18 mouse cellular contexts compared by ENCODE assay signal in the genomic region with DNA sequence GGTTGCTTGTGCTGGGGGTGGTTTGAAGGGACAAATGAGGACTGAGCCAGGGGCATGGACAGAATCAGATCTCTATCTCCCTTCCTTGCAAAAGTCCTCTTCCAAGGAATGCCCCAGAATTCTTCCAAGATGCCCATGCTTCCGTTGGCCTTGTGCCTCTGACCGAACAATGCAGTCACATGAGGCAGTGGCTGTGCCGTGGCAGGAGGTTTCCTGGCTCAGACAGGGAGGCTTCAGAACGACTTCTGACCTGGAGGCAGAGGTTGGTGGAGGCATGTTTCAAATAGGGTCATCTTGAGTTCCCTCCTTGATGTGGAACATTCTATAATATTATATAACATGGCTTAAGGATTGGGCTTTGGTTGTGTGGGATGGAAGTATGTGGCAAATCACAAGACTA.
"Had no signal": no experiment of that assay in that cellular context is flagged by ENCODE, and none has a peak within 500 bp of the region (broad histone marks: within the 10 kb centered on the region; RNA-seq: fewer than 3 reads in every experiment).

No protein-coding gene starts in this region.

- H3K9me3 ChIP-seq: midbrain, embryonic 13.5 days; neural tube, embryonic 13.5 days; neural tube, embryonic 15.5 days had no signal

- H3K4me2 ChIP-seq: lung, embryonic 14.5 days; midbrain, embryonic 13.5 days; neural tube, embryonic 13.5 days; neural tube, embryonic 15.5 days had no signal

- H3K27ac ChIP-seq: midbrain, embryonic 10.5 days; midbrain, embryonic 13.5 days; neural tube, embryonic 13.5 days; neural tube, embryonic 15.5 days had no signal

- H3K27me3 ChIP-seq: neural tube, embryonic 13.5 days had no signal

- ATAC-seq: midbrain, embryonic 13.5 days; midbrain, embryonic 16.5 days had no signal

- H3K36me3 ChIP-seq: midbrain, embryonic 10.5 days; midbrain, embryonic 13.5 days; neural tube, embryonic 13.5 days; neural tube, embryonic 15.5 days had no signal

- H3K9ac ChIP-seq: lung, embryonic 14.5 days; midbrain, embryonic 13.5 days; neural tube, embryonic 13.5 days; neural tube, embryonic 15.5 days had no signal

- H3K4me3 ChIP-seq: midbrain, embryonic 10.5 days; midbrain, embryonic 13.5 days; myocyte; neural tube, embryonic 13.5 days; neural tube, embryonic 15.5 days had no signal

- H3K4me1 ChIP-seq: neural tube, embryonic 15.5 days had no signal

- DNase-seq: lung, adult 18-20 months; lung, embryonic 14.5 days; lung, postnatal 14 days; lung, postnatal 4 days; retina, postnatal 1 day; right cerebral cortex, adult 18-20 months; right cerebral cortex, postnatal 25 days; right cerebral cortex, postnatal 4 days; spleen, adult 18-20 months; thymus, adult 18-20 months; thymus, postnatal 14 days; thymus, postnatal 36 days had no signal
